Mouse (Mus musculus) c-Kit-positive CD71-positive TER-119-negative erythroid progenitor cells, embryonic 14.5 days (primary cell): ENCODE measurements around the gene Gli1.

Experiments used
- DNase-seq: peaks from one replicate; pipeline ENCODE4 v3.0.0-alpha.2; 2013; ENCODE audit warnings: low read depth

Gene Gli1

DNA sequence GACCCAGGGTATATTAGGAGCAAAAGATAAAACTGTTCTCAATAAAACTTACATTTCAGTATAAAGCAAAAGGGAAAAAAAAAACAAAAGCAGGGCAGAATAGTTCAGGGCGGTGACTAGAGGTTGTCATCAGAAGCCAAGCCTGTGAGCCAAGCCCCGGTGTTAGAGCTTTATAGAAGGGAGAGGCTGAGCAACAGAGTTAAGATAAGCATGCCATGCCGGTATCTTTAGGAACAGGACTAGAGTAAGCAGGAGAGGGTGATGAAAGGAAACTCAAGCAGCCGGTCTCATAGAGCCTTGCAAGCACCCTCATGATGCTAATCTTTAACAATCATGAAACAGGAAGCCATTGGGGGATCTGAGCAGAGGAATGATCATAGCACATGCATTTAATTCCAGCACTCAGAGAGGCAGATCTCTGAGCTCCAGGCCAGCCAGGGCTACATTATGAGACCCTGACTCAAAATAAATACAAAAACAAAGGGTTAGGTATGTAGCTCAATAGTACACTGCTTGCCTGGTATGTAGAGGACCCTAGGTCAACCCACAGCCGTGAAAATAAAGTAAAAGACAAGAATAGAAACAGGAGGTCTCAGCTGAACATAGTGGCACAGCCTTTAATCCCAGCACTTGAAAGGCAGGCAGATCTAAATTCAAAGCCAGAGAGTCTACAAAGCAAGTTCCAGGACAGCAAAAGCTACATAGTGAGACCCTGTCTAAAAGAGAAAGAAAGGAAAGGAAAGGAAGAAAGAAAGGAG is 49.7 kb downstream of the Gli1 start:
- peak; percentile 82 for DNase-seq

DNA sequence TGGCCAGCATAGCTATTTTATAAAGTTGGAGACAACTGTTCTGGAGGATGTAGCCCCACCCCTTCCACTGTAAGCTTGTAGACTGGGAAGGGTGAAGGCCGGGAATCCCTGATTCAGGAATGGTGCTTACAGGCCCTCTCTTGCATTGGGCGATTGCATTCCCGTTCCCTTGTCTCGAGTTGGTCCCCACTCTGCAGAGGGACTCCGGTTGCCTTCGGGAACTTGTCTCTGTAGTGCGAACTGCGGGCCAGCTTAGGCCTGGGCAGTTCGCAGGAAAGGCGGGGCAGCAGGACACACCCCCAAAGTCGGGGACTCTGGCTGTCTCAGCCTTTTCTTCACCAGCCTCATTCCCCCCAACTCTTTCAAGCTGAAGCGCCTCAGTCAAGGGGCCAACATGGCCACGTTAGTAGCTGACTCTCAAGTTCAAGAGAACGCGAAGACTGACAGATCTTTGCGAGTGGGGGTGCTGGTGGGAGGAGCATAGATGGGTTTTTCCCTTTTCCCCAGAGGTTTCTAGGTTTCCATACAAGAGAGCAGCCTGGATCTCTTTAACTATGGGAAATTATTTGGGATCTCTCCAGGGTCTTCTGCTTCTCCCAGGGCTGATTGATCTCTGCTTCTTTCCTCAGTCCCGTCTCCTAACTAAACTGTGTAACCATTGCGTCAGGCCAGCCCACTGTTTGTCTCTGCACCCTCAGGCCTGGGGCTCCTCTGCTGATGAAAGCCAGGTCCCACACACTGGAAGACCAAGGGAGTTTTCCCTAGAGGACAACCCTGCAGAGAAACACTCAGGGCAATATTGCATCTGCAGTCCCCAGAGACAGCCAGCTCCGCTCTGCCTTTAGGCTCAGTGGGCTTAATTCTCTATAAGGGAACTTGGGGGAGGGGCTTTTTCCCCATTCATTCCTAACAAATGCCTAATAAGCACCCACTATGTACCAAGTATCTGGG is 50.6 kb downstream of the Gli1 start:
- DNase-seq = peak; percentile 61

DNA sequence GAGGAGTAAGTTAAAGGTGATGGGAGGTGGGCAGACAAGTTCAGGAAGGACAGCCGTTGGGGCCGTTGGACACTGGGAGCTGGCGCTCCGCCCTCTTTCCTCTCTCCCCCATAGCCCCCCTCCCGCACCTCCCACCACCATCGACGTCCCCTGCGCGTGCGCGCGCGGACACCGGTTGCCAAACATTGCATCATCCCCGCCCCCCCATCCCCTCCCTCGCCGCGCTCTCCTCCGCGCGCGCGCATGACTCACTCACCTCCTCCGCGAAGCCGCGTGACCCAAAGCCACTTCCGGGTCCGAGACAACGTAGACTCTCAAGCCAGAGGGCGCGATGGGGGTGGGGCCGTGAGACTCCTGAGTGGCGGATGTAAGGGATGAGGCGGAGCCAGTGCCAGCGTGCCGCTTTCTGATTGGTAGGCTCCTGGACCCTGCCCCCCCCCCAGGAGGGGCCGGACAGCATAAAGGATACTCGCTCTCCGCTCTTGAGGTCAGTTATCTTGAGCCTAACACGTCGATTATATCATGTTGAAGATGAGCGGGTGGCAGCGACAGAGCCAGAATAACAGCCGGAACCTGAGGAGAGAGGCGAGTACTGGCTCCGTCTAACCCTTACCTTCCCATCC is 51.4 kb downstream of the Gli1 start:
- peak; percentile 100 for DNase-seq

DNA sequence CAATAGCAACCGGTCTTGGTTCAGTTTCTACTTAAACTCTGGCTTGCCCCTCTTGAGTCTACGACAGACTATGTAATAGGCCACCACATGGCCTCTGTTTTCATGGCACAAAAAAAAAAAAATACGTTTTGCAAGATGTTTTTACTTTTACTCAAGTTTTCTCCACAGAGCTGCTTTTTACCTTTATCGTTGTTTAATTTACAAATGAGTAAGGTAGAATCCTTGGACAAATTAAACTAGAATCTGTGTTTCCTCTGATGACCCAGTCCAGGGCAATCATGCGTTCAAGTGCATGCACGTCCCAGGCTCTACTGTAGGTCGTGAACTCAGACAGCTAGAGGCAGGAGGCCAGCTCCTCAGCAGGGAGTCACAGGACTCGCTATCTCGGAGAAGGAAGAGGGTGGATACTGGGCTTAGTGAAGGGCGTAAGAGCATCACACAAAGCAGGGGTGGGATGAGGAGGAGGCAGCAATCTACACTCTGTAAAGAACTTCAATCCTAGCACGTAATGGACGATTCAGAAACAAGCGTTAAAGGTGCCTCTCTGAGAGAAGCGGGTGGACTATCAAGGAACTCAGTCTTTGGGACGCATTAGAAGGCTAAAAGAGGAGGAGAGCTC is 52.1 kb downstream of the Gli1 start:
- peak; percentile 70 for DNase-seq

DNA sequence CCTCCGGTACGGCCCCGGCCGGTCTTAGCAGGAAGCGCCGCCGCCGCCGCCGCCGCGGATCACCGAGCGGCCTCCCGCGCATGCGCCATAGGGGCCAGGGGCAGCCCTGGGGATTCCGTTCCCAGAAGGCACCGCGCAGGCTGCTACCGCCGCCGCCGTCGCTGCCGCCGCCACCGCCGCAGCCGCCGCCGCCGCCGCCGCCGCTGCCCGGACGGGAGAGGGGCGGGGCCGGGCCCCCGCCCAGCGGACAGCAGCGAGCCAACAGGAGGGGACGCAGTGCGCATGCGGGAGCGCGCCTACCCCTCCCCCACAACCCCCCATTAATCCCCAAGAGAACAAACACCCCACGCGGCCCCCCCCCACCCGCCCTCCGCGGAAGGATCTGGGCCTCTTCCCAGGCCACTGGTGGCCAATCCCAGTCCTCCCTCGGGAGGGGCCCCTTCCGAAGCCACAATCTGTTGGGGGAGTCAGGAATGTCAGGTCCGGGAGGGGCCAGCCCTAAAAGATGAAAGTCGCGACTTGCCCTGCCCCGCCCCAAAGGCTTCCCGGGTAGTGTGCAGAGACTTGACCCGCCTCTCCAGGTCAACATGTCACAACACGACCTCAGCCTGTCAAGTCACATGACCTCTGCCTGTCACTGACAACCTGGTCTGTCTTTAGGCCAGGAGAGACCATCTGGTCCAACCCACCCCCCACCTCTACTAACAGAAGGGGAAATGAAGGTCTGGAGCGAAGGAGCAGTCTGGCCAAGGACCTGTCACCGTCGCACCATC is 52.8 kb downstream of the Gli1 start, which contains the start of gene Mbd6:
Gene Mbd6 (minus strand): TSS at position 219 of the 773 bp plus-strand sequence.
- DNase-seq = peak; percentile 77

DNA sequence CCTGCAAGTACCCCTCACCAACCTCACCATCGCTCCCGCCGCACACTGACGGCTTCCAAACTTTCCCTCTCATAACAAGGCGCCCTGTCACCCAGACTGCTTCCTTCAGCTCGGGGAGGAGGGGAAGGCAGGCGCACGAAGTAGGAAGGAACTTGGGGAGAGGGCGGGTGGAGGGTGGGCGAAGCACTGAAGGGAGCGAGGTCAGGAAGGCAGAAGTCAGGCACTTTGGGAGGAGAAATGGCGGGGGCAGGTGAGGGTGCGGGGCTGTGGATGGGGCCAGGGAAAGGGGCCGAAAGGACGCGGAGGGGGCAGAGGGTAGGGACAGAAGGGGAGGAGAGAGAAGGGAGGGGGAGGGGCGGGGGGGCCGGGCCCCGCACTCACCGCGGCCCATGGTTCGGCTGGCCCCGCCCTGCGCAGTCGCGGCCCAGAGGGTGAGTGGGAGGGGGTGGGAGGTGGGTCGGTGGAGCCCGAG is 53.4 kb downstream of the Gli1 start:
- no peak for DNase-seq

DNA sequence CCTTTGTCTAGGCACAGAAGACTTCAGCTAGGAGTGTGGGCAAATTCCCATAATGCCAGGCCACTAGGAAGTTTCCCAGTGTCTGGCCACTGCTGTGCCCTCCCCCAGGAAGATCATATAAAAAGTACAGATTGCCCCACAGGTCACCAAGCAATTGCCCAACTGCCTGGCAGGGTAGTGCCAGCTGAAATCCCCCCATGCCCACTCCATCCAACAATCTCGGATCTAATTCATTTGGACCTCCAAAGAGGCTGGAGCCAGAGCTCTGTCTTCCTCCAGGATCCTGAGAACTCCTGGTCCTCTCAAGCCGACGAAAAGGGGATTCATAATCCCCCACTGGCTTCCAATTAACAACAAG is 53.9 kb downstream of the Gli1 start:
- DNase-seq = no peak

DNA sequence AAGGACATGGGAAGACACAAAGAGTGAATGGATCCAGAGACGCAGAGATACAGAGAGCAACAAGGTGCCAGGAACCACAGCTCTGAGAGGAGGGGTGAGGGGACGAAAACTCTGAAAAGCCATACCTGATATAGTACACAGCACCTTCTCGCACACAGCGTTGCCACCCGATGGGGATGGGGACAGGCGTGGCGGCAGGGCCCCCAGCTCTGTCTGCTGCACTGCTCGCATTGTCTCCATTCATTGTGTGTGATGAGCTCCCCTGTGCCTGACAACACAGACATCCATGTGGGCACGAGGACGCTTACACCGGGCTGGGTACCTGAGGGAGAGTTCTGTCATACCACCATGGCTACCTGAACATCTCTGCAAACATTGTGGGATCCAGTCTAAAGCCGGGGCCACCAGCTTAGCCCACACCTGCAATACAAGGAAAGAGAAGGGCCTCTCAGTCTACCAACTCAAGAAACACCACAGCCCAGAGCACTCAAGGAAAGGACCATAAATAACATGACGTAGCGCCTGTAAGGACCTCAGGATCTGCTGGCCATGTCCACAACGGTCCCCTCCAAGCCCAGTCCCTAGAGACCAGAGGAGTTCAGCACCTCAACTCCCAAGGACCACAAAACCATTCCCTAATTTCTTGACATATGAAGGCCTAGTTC is 54.4 kb downstream of the Gli1 start:
- no peak for DNase-seq

DNA sequence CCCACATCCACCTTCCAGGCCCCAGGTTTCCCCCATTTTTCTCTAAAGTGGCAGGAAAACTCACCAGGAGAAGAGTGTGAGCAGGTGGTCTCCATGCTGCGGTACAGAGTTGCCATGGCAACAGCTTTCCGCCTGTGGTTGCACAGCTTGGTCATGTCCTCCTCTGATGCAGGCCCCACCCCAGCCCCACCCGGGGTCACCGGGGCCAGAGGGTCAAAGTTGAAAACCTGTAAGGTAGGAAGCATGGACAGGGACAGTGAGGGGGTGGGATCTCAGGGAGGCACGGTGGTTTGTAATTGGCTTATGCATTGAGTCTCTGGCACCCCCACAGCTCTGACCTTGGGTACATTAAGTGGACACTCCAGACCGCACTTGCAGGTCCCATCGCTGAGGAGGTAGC is 55.0 kb downstream of the Gli1 start:
- no peak for DNase-seq

DNA sequence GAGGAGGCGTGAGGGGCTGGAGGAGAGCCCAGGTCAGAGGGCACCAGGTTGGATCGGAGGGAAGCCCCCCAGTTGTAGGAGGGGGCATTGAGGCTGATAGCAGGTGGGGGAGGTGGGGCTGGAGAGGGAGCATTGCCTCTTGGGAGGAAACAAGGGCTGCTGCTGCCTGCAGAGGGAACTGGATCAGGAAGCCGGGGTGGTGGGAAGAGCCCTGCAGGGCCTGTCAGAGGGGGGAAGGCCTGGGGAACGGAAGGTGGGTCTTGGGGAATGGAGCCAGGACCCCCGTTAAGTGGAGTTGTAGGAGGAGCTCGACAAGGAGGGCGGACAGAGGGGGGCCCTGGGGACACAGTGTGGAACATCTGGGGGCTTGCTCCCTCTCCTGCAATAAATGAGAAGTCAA is 55.6 kb downstream of the Gli1 start:
- no peak for DNase-seq

DNA sequence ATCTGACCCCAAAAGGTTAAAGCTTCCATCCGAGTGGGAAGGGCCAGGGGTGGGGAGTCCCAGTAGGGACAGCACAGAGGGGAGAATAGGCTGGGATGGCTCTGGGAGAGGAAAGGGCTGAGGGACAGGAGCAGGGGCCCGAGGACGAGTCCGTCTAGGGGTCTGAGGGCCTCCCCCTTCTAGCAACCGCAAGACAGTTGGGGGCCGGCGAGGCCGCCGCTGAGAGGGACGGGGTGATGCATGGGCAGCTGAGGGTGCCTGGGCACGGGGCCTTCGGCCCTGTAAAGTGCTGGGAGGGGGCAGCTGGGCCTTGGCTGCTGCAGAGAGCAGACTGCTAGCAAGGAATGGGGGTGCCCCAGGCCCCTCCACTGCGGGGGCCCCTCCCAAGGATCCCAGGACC is 56.1 kb downstream of the Gli1 start:
- DNase-seq = no peak

DNA sequence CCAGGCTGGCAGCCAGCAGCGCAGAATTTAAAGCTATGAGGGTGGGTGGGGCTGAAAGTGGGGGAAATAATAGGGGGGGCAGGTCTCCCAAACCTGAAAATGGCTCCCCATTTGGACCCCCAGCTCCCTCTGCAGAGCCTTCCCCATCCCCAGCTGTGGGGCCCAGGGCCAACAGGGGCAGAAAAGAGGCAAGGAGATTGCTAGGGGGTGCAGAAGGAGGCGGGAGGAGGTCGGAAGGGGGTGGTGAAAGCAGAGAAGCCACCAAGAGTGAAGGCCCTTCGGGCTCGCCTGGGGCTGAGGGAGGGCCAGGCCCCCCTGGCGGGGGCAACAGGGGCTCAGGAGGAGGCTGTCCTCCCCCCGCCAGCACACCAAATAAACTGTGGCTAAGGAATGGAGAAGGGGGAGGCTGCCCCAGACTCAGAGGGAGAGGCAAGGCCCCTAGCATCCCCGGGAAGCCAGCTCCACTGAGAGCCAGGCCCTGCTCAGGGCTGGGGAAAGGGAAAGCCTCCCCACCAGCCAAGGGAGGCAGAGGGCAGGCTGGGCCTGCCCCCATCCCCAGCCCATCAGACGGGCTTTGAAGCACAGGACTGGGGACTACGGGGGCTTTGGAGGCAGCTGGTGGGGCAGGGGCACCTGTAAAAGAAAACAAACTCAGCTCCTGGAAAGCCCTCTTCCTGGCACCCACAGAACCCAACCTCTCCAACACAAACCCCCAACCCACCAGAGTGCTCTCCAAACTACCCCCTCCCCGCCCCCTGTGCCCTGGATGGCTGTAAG is 56.9 kb downstream of the Gli1 start:
- no peak for DNase-seq

DNA sequence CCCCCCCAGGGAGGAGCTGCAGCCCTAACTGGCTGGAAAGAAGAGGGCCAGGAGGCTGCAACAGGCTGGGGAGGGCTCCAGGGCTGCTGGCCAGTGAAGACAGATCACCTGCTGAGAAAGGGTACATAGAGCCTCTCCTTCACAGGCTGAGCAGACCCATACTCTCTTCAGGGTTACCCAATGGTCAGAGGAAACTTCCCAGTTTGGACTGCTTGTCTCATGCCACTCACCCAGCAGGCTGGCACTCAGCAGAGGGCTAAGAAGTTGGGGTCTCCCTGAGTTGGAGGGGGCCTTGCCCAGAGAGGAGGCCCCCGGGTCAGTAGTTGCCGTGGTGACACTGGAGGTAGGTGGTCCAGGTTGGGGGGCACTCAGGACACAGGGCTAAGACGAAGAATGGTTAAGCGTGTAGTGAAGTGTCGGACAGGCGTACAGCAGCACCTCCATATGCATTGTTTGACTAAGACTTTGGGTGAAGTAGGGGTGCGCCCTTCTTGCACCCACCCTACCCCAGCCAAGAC is 57.6 kb downstream of the Gli1 start:
- DNase-seq = no peak

DNA sequence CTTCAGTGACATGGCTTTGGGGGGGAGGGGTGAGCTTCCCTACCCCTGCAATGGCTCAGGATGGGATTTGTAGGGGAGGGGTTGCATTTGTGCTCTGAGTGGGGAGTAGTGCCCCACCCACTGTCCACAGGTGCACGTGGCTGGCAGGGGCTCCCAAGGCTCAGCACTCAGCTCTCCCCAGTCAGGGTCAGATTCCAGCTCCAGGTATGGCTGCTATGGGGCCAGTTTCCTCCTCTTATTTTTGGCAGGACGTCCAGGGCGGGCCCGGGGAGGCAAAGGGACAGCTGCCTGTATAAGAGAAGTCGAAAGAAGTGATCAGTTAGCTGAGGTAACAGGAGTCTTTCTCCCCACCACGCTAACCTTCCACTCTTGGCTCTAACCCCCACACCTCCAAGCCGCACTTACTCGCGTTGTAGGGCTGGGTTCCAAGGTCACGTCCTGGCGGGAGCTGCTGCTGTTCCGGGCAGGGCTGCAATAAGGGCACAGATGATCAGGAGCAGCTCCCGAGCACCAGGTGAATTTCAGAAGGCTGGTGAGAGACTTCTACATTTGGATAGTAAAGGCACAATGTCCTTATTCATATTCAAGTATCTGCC is 59.1 kb downstream of the Gli1 start:
- no peak for DNase-seq

DNA sequence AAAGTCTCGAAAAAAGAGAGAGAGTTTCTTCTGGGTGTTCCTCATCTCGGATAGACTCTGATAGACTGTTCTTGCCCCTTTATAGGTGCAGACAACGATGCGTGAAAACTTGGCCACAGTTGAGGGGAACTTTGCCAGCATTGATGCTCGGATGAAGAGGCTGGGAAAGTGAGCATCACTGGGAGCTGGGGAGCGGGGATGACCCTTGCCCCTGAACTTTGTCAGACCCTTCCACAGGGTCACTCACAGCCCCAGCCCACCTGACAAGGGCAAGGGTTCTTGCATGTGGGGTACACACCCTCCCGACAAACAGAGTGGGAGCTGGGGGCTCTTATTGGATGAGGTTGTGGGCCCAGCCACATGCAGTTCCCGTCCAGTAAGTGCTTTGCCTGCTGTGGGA is 60.5 kb downstream of the Gli1 start:
- DNase-seq = no peak
